Mouse (Mus musculus): ENCODE measurements around the gene Olfr235. TPM values are rescaled to one million over a fixed set of nuclear protein-coding genes. Genes with fewer than 3 reads are reported as not detected.

The Olfr235 gene
- not detected in 2 replicates for polyA plus RNA-seq (2015; fragmentation: Nextera tagmentation; extraction: Ambion mirVana)

GRCm38 (mm10) chr19:12260732-12261131 lies at the start of gene Olfr235:
Gene Olfr235 (plus strand): TSS chr19:12261032.

GRCm38 (mm10) chr19:12232496-12232895 lies 28.3 kb upstream of the Olfr235 start, which contains the start of gene Olfr1432:
Gene Olfr1432 (minus strand): TSS chr19:12232596.

GRCm38 (mm10) chr19:12241559-12241958 lies 19.3 kb upstream of the Olfr235 start, which contains the start of gene Olfr262:
Gene Olfr262 (minus strand): TSS chr19:12241659.

DNA sequence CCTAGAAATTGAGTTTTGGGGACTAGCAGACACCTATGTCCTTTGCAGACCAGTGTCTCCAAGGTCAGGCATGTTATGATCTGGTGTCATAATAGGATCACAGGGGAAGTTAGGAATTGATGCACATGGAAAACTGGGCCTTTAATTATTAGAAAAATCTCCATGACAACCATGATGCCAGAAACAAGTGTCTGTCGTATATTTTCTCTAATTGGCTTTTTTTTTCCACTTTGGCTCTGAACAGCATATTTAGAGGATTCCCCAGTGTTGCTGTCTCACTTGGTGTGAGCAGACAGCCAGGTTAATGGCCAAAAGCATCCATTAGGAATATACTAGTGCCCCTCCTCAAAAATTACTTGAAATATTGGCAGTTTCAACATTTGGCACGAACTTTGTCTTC lies 18.7 kb downstream of the Olfr235 start, which contains the start of gene Olfr1434:
TSS of gene Olfr1434 (plus strand) at position 301 of the 400 bp plus-strand sequence.

GRCm38 (mm10) chr19:12299030-12299429 lies 38.2 kb downstream of the Olfr235 start, which contains the start of gene Olfr1436:
Gene Olfr1436 (minus strand): TSS chr19:12299130.

Other genes with a start within 250 kb of the Olfr235 start
- gene Olfr1423, start 219.7 kb upstream of the Olfr235 start, polyA plus RNA-seq (2015; fragmentation: Nextera tagmentation; extraction: Ambion mirVana), result not detected in 2 replicates
- gene Olfr1424, start 198.3 kb upstream of the Olfr235 start, polyA plus RNA-seq (2015; fragmentation: Nextera tagmentation; extraction: Ambion mirVana), result not detected in 2 replicates
- gene Olfr1425, start 183.3 kb upstream of the Olfr235 start, polyA plus RNA-seq (2015; fragmentation: Nextera tagmentation; extraction: Ambion mirVana), result not detected in 2 replicates
- gene Olfr1426, start 169.0 kb upstream of the Olfr235 start, polyA plus RNA-seq (2015; fragmentation: Nextera tagmentation; extraction: Ambion mirVana), result not detected in 2 replicates
- gene Olfr1427, start 157.7 kb upstream of the Olfr235 start, polyA plus RNA-seq (2015; fragmentation: Nextera tagmentation; extraction: Ambion mirVana), result not detected in 2 replicates
- not detected in 2 replicates for gene Olfr1428, start 145.1 kb upstream of the Olfr235 start, polyA plus RNA-seq (2015; fragmentation: Nextera tagmentation; extraction: Ambion mirVana)
- gene Olfr76, start 137.8 kb upstream of the Olfr235 start, polyA plus RNA-seq (2015; fragmentation: Nextera tagmentation; extraction: Ambion mirVana), result not detected in 2 replicates
- not detected in 2 replicates for gene Olfr1555-ps1, start 90.9 kb upstream of the Olfr235 start, polyA plus RNA-seq (2015; fragmentation: Nextera tagmentation; extraction: Ambion mirVana)
- gene Olfr1431, start 60.4 kb upstream of the Olfr235 start, polyA plus RNA-seq (2015; fragmentation: Nextera tagmentation; extraction: Ambion mirVana), result not detected in 2 replicates
- gene Olfr1432, start 28.4 kb upstream of the Olfr235 start, polyA plus RNA-seq (2015; fragmentation: Nextera tagmentation; extraction: Ambion mirVana), result not detected in 2 replicates
- not detected in 2 replicates for gene Olfr262, start 19.4 kb upstream of the Olfr235 start, polyA plus RNA-seq (2015; fragmentation: Nextera tagmentation; extraction: Ambion mirVana)
- not detected in 2 replicates for gene Olfr1434, start 18.8 kb downstream of the Olfr235 start, polyA plus RNA-seq (2015; fragmentation: Nextera tagmentation; extraction: Ambion mirVana)
- not detected in 2 replicates for gene Olfr1436, start 38.1 kb downstream of the Olfr235 start, polyA plus RNA-seq (2015; fragmentation: Nextera tagmentation; extraction: Ambion mirVana)
- not detected in 2 replicates for gene Olfr1437, start 64.1 kb downstream of the Olfr235 start, polyA plus RNA-seq (2015; fragmentation: Nextera tagmentation; extraction: Ambion mirVana)
- gene Olfr1438-ps1, start 74.9 kb downstream of the Olfr235 start, polyA plus RNA-seq (2015; fragmentation: Nextera tagmentation; extraction: Ambion mirVana), result not detected in 2 replicates
- gene Olfr1440, start 126.2 kb downstream of the Olfr235 start, polyA plus RNA-seq (2015; fragmentation: Nextera tagmentation; extraction: Ambion mirVana), result not detected in 2 replicates
- not detected in 2 replicates for gene Olfr1441, start 156.4 kb downstream of the Olfr235 start, polyA plus RNA-seq (2015; fragmentation: Nextera tagmentation; extraction: Ambion mirVana)
- not detected in 2 replicates for gene Pfpl, start 166.9 kb downstream of the Olfr235 start, polyA plus RNA-seq (2015; fragmentation: Nextera tagmentation; extraction: Ambion mirVana)
- gene Mpeg1, start 199.7 kb downstream of the Olfr235 start, polyA plus RNA-seq (2015; fragmentation: Nextera tagmentation; extraction: Ambion mirVana), result 0.71 and 1.6 TPM in 2 replicates
- gene Dtx4, start 240.4 kb downstream of the Olfr235 start, polyA plus RNA-seq (2015; fragmentation: Nextera tagmentation; extraction: Ambion mirVana), result 10.8 and 11.4 TPM in 2 replicates

Data from urinary bladder, postnatal 0 days (tissue).